Mouse (Mus musculus) CH12.LX (cell line): Measurements from ENCODE around the gene Ptpn14.

Experiments used
- CHD1 ChIP-seq: IDR thresholded peaks from 2 replicates; pipeline ENCODE4 v1.6.1; 2012; ENCODE audit warnings: low read depth, low read length, improper control_type of control experiment, inconsistent platforms
- CHD2 ChIP-seq: IDR thresholded peaks from 2 replicates; pipeline ENCODE4 v1.6.1; 2011; ENCODE audit warnings: low read length, improper control_type of control experiment
- CTCF ChIP-seq, 2 experiments: IDR thresholded peaks in 1 of 2; conservative IDR thresholded peaks in 1 of 2; 2 replicates each; pipeline ENCODE4 v1.5.1; 2011 to 2012; ENCODE audit warnings: low read depth in 2 of 2, low read length in 2 of 2, improper control_type of control experiment in 1 of 2, inconsistent platforms in 1 of 2, mild to moderate bottlenecking in 1 of 2, moderate library complexity in 1 of 2
- ELF1 ChIP-seq: IDR thresholded peaks from 2 replicates; pipeline ENCODE4 v1.6.1; 2014; ENCODE audit warnings: low read depth, mild to moderate bottlenecking, inconsistent platforms, low read length, improper control_type of control experiment
- JUND ChIP-seq: conservative IDR thresholded peaks from 2 replicates; pipeline ENCODE4 v1.6.1; 2011; ENCODE audit warnings: low read depth, low read length, improper control_type of control experiment
- KAT2A ChIP-seq: IDR thresholded peaks from 2 replicates; pipeline ENCODE4 v1.6.1; 2012; ENCODE audit warnings: low read length, improper control_type of control experiment, inconsistent platforms; ENCODE audit not compliant: insufficient replicate concordance
- POLR2A ChIP-seq: IDR thresholded peaks from 2 replicates; pipeline ENCODE4 v1.6.1; 2011; ENCODE audit warnings: low read depth, mild to moderate bottlenecking, improper control_type of control experiment, low read length
- TBP ChIP-seq: conservative IDR thresholded peaks from 2 replicates; pipeline ENCODE4 v1.6.1; 2011; ENCODE audit warnings: low read depth, low read length, improper control_type of control experiment
- ZNF384 ChIP-seq: IDR thresholded peaks from 2 replicates; pipeline ENCODE4 v1.6.1; 2012; ENCODE audit warnings: low read depth, low read length, improper control_type of control experiment, inconsistent platforms

GRCm38 (mm10) chr1:189728784-189729115 is 682 bp downstream of the Ptpn14 start:
- TF ChIP-seq POLR2A (no peak), CTCF (conservative IDR thresholded peaks at IDR 0.05 in 1 of 2, IDR thresholded peaks at IDR 0.05 in 1 of 2; ENCODE audit: low read depth in 2 of 2, low read length in 2 of 2) (no peak), CHD1 (no peak), ZNF384 (no peak), ELF1 (no peak), CHD2 (no peak), TBP (no peak), KAT2A (no peak), JUND (no peak)
